Mouse (Mus musculus): Measurements from ENCODE around the gene Sh2d3c. TPM values are rescaled to one million over a fixed set of nuclear protein-coding genes. Genes with fewer than 3 reads are reported as not detected.

Sh2d3c gene
- total and polyA plus RNA-seq, 3 experiments: 27.1 to 52.8 (median 28.9) TPM

- no peak overlapping the region for H3K4me3 ChIP-seq
- H3K9ac ChIP-seq (ENCODE audit: low read depth, low read length): no peak overlapping the region
- intact Hi-C loops (cut with DNase I): no loop called here
- no peak for TF ChIP-seq CTCF (IDR thresholded peaks at IDR 0.05)
- TF ChIP-seq POLR2A (IDR thresholded peaks at IDR 0.05; ENCODE audit: insufficient read depth, low read depth, low read length): no peak
- no peak for TF ChIP-seq EP300 (IDR thresholded peaks at IDR 0.05; ENCODE audit: insufficient read depth, low read depth, low read length)
- no peak overlapping the region for H3K27ac ChIP-seq
- DNase-seq: peak in 1 of 2 experiments; percentile 16
- no peaks in the 10 kb centered on the region for H3K27me3 ChIP-seq (ENCODE audit: control insufficient read depth, insufficient read depth, low read length)
- H3K4me1 ChIP-seq (ENCODE audit: control insufficient read depth, insufficient read depth, low read length): no peaks in the 10 kb centered on the region; the same call in 1 of the 2 replicates
- H3K36me3 ChIP-seq (ENCODE audit: control insufficient read depth, insufficient read depth, low read length): no peaks in the 10 kb centered on the region
- WGBS: 83% methylated on average over 16 of the region's 16 CpGs
- H3K79me2 ChIP-seq (replicated peaks; ENCODE audit: control insufficient read depth, insufficient read depth, low read length): no peaks in the 10 kb centered on the region
Observed at GRCm38 (mm10) chr2:32749082-32749481, 28.2 kb downstream of the Sh2d3c start.

DNA sequence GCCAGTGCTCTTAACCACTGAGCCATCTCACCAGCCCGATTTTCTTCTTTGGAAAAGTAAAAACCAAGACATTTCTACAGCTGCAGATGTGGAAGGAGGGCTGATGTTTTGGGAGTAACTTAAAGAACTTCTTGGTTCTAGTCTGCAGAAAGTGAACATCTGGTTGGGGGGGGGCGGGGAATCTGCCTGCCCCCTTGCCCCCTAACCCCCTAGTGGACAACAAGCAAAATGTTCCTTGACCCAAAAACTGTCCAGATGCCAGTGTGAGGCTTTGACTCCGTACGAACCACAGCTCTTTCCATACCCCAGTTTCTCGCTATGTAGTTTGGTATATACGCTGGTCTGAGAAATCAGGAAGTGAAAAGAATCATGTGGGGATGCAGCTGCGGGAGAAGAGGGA is 29.3 kb downstream of the Sh2d3c start:
- no peak for DNase-seq
- no peak for TF ChIP-seq POLR2A (IDR thresholded peaks at IDR 0.05; ENCODE audit: insufficient read depth, low read depth, low read length)
- TF ChIP-seq CTCF (IDR thresholded peaks at IDR 0.05): peak; percentile 29
- no peak overlapping the region for H3K9ac ChIP-seq (ENCODE audit: low read depth, low read length)
- no peaks in the 10 kb centered on the region for H3K79me2 ChIP-seq (replicated peaks; ENCODE audit: control insufficient read depth, insufficient read depth, low read length)
- WGBS: 69% methylated on average over 7 of the region's 7 CpGs
- H3K27ac ChIP-seq: no peak overlapping the region
- H3K27me3 ChIP-seq (ENCODE audit: control insufficient read depth, insufficient read depth, low read length): no peaks in the 10 kb centered on the region
- H3K36me3 ChIP-seq (ENCODE audit: control insufficient read depth, insufficient read depth, low read length): no peaks in the 10 kb centered on the region
- H3K4me1 ChIP-seq (ENCODE audit: control insufficient read depth, insufficient read depth, low read length): no peaks in the 10 kb centered on the region
- intact Hi-C loops (cut with DNase I): no loop called here
- no peak overlapping the region for H3K4me3 ChIP-seq

DNA sequence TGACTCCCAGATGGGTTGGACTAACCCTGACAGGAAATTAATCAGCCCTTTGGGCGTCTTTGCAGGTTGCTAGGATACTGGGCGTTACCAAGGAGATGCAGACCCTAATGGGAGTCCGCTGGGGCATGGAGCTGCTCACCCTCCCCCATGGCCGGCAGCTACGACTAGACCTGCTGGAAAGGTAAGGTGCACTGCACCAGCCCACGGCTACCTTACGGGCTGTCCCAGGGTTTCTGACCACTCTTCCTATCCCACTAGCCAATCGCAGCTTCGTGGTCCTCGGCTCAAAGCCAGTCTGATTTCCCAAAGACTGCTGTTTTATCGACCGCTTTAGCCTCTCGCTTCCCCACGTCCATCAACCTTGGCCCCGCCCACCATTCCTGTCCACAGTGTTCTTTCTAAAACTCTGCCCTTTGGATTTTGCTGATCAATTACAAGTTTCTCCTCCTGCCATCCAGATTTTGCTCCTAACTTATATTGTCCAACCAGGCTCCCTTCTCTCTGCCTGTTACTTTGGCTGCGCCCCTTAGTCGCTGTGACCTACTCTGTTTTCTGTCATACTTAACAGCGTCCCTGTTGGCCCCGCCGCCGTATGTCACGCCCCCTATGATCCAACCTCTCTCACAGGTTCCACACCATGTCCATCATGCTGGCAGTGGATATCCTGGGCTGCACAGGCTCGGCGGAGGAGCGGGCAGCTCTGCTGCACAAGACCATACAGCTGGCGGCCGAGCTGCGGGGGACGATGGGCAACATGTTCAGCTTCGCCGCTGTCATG is 30.2 kb downstream of the Sh2d3c start:
- intact Hi-C loops (cut with DNase I): no loop called here
- no peaks in the 10 kb centered on the region for H3K27me3 ChIP-seq (ENCODE audit: control insufficient read depth, insufficient read depth, low read length)
- H3K36me3 ChIP-seq (ENCODE audit: control insufficient read depth, insufficient read depth, low read length): no peaks in the 10 kb centered on the region
- no peak overlapping the region for H3K27ac ChIP-seq
- no peaks in the 10 kb centered on the region for H3K79me2 ChIP-seq (replicated peaks; ENCODE audit: control insufficient read depth, insufficient read depth, low read length)
- TF ChIP-seq EP300 (IDR thresholded peaks at IDR 0.05; ENCODE audit: insufficient read depth, low read depth, low read length) (no peak), POLR2A (IDR thresholded peaks at IDR 0.05; ENCODE audit: insufficient read depth, low read depth, low read length) (peak; percentile 51; the same call in 1 of the 2 replicates)
- no peaks in the 10 kb centered on the region for H3K4me1 ChIP-seq (ENCODE audit: control insufficient read depth, insufficient read depth, low read length)
- H3K4me3 ChIP-seq: peak overlapping the region; percentile 36
- WGBS: 49% methylated on average over 31 of the region's 31 CpGs
- DNase-seq: peak; percentile 54 to 66
- H3K9ac ChIP-seq (ENCODE audit: low read depth, low read length): no peak overlapping the region

DNA sequence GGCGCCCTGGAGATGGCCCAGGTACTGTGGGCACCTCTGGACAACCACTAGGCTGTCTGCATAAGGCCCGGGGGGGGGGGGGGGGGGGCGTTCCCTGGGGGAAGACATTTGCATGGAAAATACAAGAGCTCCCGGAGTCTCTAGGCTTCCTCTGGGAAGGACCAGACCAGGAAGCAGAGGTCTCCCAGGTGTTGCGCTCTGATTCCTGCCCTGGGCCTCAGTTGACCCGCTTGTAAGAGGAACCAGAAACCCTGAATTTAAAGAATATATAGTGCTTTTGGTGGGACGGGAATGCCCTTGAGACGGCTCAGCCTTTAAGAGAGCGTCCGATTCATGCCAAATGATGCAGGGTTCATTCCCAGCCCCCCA is 30.8 kb downstream of the Sh2d3c start:
- DNase-seq: no peak
- TF ChIP-seq CTCF (IDR thresholded peaks at IDR 0.05): no peak
- TF ChIP-seq POLR2A (IDR thresholded peaks at IDR 0.05; ENCODE audit: insufficient read depth, low read depth, low read length): no peak
- TF ChIP-seq EP300 (IDR thresholded peaks at IDR 0.05; ENCODE audit: insufficient read depth, low read depth, low read length): no peak
- intact Hi-C loops (cut with DNase I): no loop called here
- H3K9ac ChIP-seq (ENCODE audit: low read depth, low read length): no peak overlapping the region
- peak overlapping the region; percentile 36; the same call in 1 of the 2 replicates for H3K4me3 ChIP-seq
- H3K36me3 ChIP-seq (ENCODE audit: control insufficient read depth, insufficient read depth, low read length): no peaks in the 10 kb centered on the region
- WGBS: 50% methylated on average over 10 of the region's 10 CpGs
- H3K4me1 ChIP-seq (ENCODE audit: control insufficient read depth, insufficient read depth, low read length): no peaks in the 10 kb centered on the region; the same call in 1 of the 2 replicates
- H3K27ac ChIP-seq: no peak overlapping the region
- no peaks in the 10 kb centered on the region for H3K79me2 ChIP-seq (replicated peaks; ENCODE audit: control insufficient read depth, insufficient read depth, low read length)
- no peaks in the 10 kb centered on the region for H3K27me3 ChIP-seq (ENCODE audit: control insufficient read depth, insufficient read depth, low read length)

- Histone ChIP-seq H3K27ac (no peak overlapping the region), H3K79me2 (replicated peaks; ENCODE audit: control insufficient read depth, insufficient read depth, low read length) (no peaks in the 10 kb centered on the region), H3K36me3 (ENCODE audit: control insufficient read depth, insufficient read depth, low read length) (no peaks in the 10 kb centered on the region), H3K4me1 (ENCODE audit: control insufficient read depth, insufficient read depth, low read length) (peaks cover 1% of the 10 kb centered on the region; the same call in 1 of the 2 replicates), H3K4me3 (no peak overlapping the region), H3K27me3 (ENCODE audit: control insufficient read depth, insufficient read depth, low read length) (no peaks in the 10 kb centered on the region), H3K9ac (ENCODE audit: low read depth, low read length) (no peak overlapping the region)
- WGBS: 76% methylated on average over 10 of the region's 10 CpGs
- no peak for DNase-seq
- intact Hi-C loops (cut with DNase I): no loop called here
- no peak for TF ChIP-seq POLR2A (IDR thresholded peaks at IDR 0.05; ENCODE audit: insufficient read depth, low read depth, low read length)
- no peak for TF ChIP-seq CTCF (IDR thresholded peaks at IDR 0.05)
- TF ChIP-seq EP300 (IDR thresholded peaks at IDR 0.05; ENCODE audit: insufficient read depth, low read depth, low read length): no peak
Observed at GRCm38 (mm10) chr2:32752181-32752580, 31.3 kb downstream of the Sh2d3c start.

DNA sequence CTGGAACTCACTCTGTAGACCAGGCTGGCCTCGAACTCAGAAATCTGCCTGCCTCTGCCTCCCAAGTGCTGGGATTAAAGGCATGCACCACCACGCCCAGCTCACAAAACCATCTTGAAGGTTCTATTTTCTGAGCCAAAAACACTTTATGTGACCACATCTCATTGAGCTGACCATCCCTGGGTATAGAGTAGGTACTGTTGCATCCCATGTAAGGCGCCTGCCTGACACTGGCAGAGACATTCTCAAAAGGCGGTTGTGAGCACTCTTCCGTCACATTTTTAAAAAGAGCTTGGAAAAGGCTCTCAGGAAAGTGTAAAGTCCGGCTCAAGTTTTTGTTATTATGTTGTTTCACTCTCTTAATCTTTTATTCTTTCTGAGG is 35.8 kb downstream of the Sh2d3c start:
- H3K36me3 ChIP-seq (ENCODE audit: control insufficient read depth, insufficient read depth, low read length): no peaks in the 10 kb centered on the region
- H3K27ac ChIP-seq: no peak overlapping the region
- no peak overlapping the region for H3K4me3 ChIP-seq
- H3K9ac ChIP-seq (ENCODE audit: low read depth, low read length): no peak overlapping the region
- WGBS: 34% methylated on average over 6 of the region's 6 CpGs
- intact Hi-C loops (cut with DNase I): loop anchor here (1.0 to 5.0 kb wide), 2 partner anchors 43 to 184 kb away; partner anchors contain the start of genes Cdk9, Dpm2 and Pip5kl1
- peaks cover 1% of the 10 kb centered on the region; the same call in 1 of the 2 replicates for H3K4me1 ChIP-seq (ENCODE audit: control insufficient read depth, insufficient read depth, low read length)
- TF ChIP-seq EP300 (IDR thresholded peaks at IDR 0.05; ENCODE audit: insufficient read depth, low read depth, low read length) (no peak), POLR2A (IDR thresholded peaks at IDR 0.05; ENCODE audit: insufficient read depth, low read depth, low read length) (no peak), CTCF (IDR thresholded peaks at IDR 0.05) (no peak)
- no peaks in the 10 kb centered on the region for H3K27me3 ChIP-seq (ENCODE audit: control insufficient read depth, insufficient read depth, low read length)
- H3K79me2 ChIP-seq (replicated peaks; ENCODE audit: control insufficient read depth, insufficient read depth, low read length): no peaks in the 10 kb centered on the region
- DNase-seq: no peak
